Mouse (Mus musculus): ENCODE data around the gene Gm17324. TPM values are rescaled to one million over a fixed set of nuclear protein-coding genes. Genes with fewer than 3 reads are reported as not detected.
"Not testable (repeated sequence)": the region's sequence is repeated elsewhere in the genome, so short reads cannot be mapped to it uniquely, and the experiment has no call there.

The Gm17324 gene
- polyA plus RNA-seq (2012; ENCODE audit: insufficient read depth, insufficient read length, low replicate concordance, missing spikeins), result not detected in 2 replicates

DNA sequence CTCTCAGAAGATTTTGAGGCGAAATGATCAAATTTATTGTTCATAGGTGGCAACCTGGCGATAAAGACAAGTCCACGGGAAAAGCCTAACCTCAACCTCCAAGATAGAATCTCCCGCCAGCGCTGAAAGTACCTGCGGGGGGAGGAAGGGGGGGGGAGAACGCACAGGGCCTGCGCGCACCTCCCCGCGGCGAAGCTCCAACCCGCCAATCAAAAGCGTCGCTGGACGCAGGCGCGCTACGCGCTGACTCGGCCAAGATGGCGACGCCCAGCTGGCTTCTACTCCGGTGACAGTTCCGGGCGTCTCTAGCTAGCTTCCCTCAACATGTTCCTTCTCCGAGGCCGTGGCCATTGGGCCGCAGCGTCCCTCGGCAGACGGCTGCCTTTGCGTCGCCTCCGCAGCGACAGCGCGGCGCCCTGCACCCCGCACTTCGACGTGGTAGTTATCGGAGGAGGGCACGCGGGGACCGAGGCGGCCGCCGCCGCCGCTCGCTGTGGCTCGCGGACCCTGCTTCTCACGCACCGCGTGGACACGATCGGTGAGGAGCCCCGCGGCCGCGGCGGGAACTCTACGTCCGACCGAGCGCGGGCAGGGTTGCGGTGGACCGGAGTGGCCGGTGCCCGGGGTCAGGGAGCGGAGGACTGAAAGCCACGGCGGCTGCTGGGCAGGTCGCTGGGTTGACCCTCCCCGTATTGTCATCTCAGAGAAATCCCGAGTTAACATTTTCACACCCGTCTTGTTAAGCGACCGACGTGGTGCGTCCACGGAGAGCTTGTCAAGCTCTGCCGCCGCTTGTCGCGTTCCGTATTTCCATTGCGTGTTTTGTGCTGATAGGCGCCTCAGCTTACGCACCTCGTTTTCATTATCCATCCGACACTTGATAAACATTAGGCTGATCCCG is at the start of gene Gm17324, which contains the start of gene Mto1:
Gm17324 (minus strand) TSS at position 814 of the 901 bp plus-strand sequence.
Mto1 (plus strand) TSS at position 236 of the 901 bp plus-strand sequence.
- H3K27ac ChIP-seq (ENCODE audit: insufficient read depth, low read depth, low read length), result peak within 1 kb of the TSS; percentile 83
- peak within 1 kb of the TSS; percentile 69 for H3K4me3 ChIP-seq (ENCODE audit: insufficient read depth, low read depth, low read length)
- TF ChIP-seq POLR2A (IDR thresholded peaks at IDR 0.05; ENCODE audit: insufficient read depth, low read depth, low read length) (peak; percentile 60), CTCF (IDR thresholded peaks at IDR 0.05; ENCODE audit: insufficient read depth, low read depth, low read length) (no peak)
- H3K4me1 ChIP-seq (ENCODE audit: control insufficient read depth, insufficient read depth, low read length), result peaks cover 3% of the 10 kb centered on the region; the same call in 1 of the 2 replicates
- WGBS, result under 1% methylated on average over 96 of the region's 96 CpGs

DNA sequence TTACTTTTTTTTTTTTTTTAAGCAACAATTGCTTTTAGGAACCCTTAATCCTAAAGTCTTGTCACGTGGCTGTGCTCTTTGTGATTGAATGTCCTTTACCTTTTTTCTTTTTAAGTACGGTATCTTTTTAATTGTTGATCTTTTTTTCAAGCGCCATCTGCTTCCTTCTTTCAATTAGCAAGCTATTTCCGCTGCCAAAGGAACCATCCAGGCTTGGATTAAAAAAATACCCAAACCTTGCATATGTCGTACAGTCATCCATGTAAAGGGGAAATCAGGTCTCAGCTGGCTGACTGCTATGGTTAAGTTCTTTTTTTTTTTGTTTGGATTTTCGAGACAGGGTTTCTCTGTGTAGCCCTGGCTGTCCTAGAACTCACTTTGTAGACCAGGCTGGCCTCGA is 44.6 kb upstream of the Gm17324 start:
- 87% methylated on average over 7 of the region's 7 CpGs for whole genome bisulfite sequencing
- no peak overlapping the region for H3K4me3 ChIP-seq (ENCODE audit: insufficient read depth, low read depth, low read length)
- no peak overlapping the region for H3K27ac ChIP-seq (ENCODE audit: insufficient read depth, low read depth, low read length)
- TF ChIP-seq CTCF (IDR thresholded peaks at IDR 0.05; ENCODE audit: insufficient read depth, low read depth, low read length), result no peak
- TF ChIP-seq POLR2A (IDR thresholded peaks at IDR 0.05; ENCODE audit: insufficient read depth, low read depth, low read length), result no peak
- H3K4me1 ChIP-seq (ENCODE audit: control insufficient read depth, insufficient read depth, low read length), result no peaks in the 10 kb centered on the region

DNA sequence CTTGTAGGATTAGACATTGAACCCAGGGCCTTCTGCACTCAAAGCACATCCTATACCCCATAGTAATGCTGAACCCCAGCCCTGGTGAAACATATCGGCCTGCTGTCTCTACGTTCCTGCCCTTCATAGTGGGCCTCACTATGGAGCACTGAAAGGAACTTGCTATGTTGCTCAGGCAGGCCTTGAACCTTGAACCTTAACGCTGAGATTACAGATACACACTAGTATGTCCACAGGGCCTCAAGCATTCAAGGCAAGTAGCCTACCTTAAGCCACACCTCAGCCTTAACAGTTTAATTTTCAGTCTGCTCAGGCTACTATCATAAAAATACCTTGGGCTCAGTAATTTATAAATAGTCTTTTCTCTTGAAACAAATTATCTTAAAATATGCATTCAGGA is 43.7 kb upstream of the Gm17324 start:
- no peak for TF ChIP-seq CTCF (IDR thresholded peaks at IDR 0.05; ENCODE audit: insufficient read depth, low read depth, low read length)
- TF ChIP-seq POLR2A (IDR thresholded peaks at IDR 0.05; ENCODE audit: insufficient read depth, low read depth, low read length), result no peak

DNA sequence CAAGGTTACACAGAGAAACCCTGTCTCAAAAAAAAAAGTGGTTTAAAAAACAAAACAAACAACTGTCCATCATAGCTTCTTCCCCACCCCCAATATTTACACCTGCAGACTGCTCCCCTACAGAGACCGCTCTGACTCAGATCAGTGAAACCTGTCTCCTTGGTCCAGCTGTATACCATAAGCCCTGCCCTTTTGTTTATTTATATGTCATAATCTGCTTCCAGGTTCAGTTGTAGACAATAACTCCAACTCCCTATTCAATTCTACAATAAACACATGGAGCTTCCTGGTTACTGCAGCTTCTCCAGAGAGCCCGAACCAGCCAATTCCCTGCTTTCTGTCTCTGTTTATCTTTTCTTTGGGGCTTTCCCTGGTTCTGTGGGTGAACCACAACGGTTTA is 42.6 kb upstream of the Gm17324 start:
- Histone ChIP-seq H3K4me1 (ENCODE audit: control insufficient read depth, insufficient read depth, low read length) (no peaks in the 10 kb centered on the region), H3K27ac (ENCODE audit: insufficient read depth, low read depth, low read length) (no peak overlapping the region), H3K4me3 (ENCODE audit: insufficient read depth, low read depth, low read length) (no peak overlapping the region)
- TF ChIP-seq POLR2A (IDR thresholded peaks at IDR 0.05; ENCODE audit: insufficient read depth, low read depth, low read length) (no peak), CTCF (IDR thresholded peaks at IDR 0.05; ENCODE audit: insufficient read depth, low read depth, low read length) (no peak)
- WGBS, result 87% methylated on average over 3 of the region's 3 CpGs

More for the DNA sequence above, 43.7 kb upstream of the Gm17324 start:
- Histone ChIP-seq H3K4me3 (ENCODE audit: insufficient read depth, low read depth, low read length) (no peak overlapping the region), H3K4me1 (ENCODE audit: control insufficient read depth, insufficient read depth, low read length) (no peaks in the 10 kb centered on the region), H3K27ac (ENCODE audit: insufficient read depth, low read depth, low read length) (no peak overlapping the region)
- WGBS, result 92% methylated on average over 3 of the region's 3 CpGs

DNA sequence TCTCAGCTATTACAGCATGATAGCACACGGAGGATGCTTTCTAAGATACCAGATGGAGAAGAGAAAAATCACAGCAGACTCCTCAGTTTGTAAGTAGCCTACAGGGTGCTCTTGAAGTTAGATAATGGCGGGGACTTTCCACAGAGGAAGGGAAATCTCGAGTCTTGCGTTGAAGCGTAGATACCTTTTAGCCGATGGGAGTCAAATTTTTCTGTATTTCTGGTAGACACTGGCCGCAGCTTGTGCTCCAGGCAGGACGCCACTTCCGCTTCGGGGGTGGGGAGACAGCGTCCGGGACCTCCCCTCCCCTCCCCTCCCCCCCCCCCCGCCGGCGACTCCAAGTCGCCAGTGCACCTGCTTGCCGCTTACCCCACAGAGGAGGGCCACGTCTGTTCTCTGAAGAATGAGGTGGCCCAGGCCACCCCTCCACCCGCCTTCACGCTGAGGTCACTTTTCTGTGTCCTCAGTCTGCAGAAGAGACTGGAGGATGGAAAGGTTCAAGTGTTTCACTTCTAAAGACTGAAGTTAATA is 40.4 kb upstream of the Gm17324 start, which contains the start of gene Eef1a1:
Eef1a1 (minus strand) TSS at position 262 of the 531 bp plus-strand sequence.
- 3% methylated on average over 20 of the region's 20 CpGs for WGBS
- Histone ChIP-seq H3K4me1 (ENCODE audit: control insufficient read depth, insufficient read depth, low read length) (no peaks in the 10 kb centered on the region), H3K4me3 (ENCODE audit: insufficient read depth, low read depth, low read length) (peak within 1 kb of the TSS; percentile 30), H3K27ac (ENCODE audit: insufficient read depth, low read depth, low read length) (peak within 1 kb of the TSS; percentile 56)
- no peak for TF ChIP-seq POLR2A (IDR thresholded peaks at IDR 0.05; ENCODE audit: insufficient read depth, low read depth, low read length)
- TF ChIP-seq CTCF (IDR thresholded peaks at IDR 0.05; ENCODE audit: insufficient read depth, low read depth, low read length), result no peak

DNA sequence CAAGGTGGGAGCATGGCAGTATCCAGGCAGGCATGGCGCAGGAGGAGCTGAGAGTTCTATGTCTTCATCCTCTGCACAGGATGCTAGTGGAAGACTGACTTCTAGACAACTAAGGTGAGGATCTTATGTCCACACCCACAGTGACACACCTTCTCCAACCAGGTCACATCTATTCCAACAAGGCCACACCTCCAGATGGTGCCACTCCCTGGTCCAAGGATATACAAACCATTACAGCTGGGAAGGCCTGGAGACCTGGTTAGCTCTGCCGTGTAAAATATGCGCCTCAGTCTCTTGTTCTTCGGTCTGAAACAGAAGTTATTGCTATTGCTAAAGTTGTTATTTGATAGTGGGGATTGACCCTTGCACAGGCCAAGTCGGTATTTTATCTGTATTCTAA is 39.4 kb upstream of the Gm17324 start:
- not testable (repeated sequence) for H3K4me3 ChIP-seq (ENCODE audit: insufficient read depth, low read depth, low read length); H3K27ac ChIP-seq (ENCODE audit: insufficient read depth, low read depth, low read length); H3K4me1 ChIP-seq (ENCODE audit: control insufficient read depth, insufficient read depth, low read length)
- 95% methylated on average over 5 of the region's 5 CpGs for WGBS

DNA sequence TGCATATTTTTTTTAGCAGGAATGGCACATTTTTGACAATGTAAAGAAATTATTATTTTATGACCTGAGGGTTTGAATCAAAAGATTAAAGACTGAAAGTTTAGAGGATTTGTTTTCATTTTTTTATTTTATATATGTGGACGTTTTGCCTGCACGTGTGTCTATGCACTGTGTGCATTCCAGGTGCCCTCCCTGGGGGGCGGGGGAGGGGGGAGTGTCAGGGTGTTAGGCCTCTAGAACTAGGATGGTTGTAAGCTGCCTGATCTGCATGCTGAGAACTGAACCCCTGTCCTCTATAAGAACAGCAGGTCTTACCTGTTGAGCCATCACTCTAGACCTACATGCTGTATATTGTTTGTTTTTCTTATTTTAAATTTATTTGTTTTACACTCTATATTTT is 36.1 kb upstream of the Gm17324 start:
- no peak overlapping the region for H3K27ac ChIP-seq (ENCODE audit: insufficient read depth, low read depth, low read length)
- no peaks in the 10 kb centered on the region for H3K4me1 ChIP-seq (ENCODE audit: control insufficient read depth, insufficient read depth, low read length)
- WGBS, result 91% methylated on average over 3 of the region's 3 CpGs
- TF ChIP-seq POLR2A (IDR thresholded peaks at IDR 0.05; ENCODE audit: insufficient read depth, low read depth, low read length) (no peak), CTCF (IDR thresholded peaks at IDR 0.05; ENCODE audit: insufficient read depth, low read depth, low read length) (no peak)
- no peak overlapping the region for H3K4me3 ChIP-seq (ENCODE audit: insufficient read depth, low read depth, low read length)

DNA sequence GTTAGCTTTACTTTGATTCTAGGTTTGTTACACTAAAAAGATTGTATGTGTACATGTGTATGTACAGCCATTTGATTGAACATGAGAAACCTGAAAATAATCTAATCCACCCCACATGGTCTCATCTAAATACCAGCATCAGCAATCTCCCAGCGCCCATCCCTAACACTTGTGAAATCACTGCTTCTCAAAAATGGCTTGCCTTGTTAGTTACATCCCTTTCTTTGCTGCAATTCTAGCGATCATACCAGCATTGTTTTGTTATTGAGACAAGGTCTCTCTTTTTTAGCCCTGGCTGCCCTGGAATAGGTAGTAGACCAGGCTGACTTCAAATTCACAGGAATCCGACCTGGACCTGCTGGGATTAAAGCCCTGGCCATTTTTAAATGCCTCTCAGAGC is 33.8 kb upstream of the Gm17324 start:
- TF ChIP-seq CTCF (IDR thresholded peaks at IDR 0.05; ENCODE audit: insufficient read depth, low read depth, low read length) (no peak), POLR2A (IDR thresholded peaks at IDR 0.05; ENCODE audit: insufficient read depth, low read depth, low read length) (no peak)
- 19% methylated on average over 3 of the region's 3 CpGs for whole genome bisulfite sequencing

More for the DNA sequence above, 33.8 kb upstream of the Gm17324 start:
- Histone ChIP-seq H3K4me3 (ENCODE audit: insufficient read depth, low read depth, low read length) (peak overlapping the region; percentile 58; the same call in 1 of the 2 replicates), H3K27ac (ENCODE audit: insufficient read depth, low read depth, low read length) (peak overlapping the region; percentile 93), H3K4me1 (ENCODE audit: control insufficient read depth, insufficient read depth, low read length) (peaks cover 4% of the 10 kb centered on the region; the same call in 1 of the 2 replicates)

Measured in olfactory bulb, adult 2 months (tissue).